In the genomic region with DNA sequence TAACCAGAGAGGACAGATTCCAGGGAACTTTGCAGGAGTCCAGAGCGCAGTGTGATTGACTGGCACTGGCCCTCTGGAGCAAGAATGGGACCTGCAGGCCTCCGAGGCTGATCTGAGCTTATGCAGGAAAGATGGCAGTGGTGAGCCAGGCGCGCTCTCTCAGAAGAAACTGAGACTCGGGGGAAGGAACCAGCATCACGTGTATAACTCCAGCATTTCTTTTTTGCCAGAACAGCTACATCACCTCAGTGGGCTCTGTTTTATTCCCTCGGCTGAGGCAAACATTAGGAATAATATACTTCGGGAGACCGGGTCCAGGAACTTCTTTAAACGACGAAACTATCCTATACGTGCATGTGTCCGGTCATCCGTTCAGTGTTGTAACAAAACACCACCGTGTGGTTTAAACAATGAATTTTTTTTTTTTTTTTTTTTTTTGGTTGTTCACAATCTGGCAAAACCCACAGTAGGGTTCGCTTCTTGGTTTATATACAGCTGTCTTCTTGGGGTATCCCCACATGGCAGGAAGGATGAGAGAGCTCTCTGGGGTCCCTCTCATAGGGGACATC, we compare ENCODE assay signal across 15 mouse cellular contexts. TPM values are rescaled to one million over a fixed set of nuclear protein-coding genes. Genes with fewer than 3 reads are reported as not detected.
DNase-seq lines count a peak whose midpoint lies in the region; ATAC-seq and TF ChIP-seq lines count a peak whose summit lies in the region.
"Had no signal": no experiment of that assay in that cellular context is flagged by ENCODE, and none has a peak within 500 bp of the region (broad histone marks: within the 10 kb centered on the region; RNA-seq: fewer than 3 reads in every experiment).

No protein-coding gene starts in this region.

- no peak for TF ChIP-seq POLR2A in ES-Bruce4 (IDR thresholded peaks at IDR 0.05; ENCODE audit: insufficient read depth, low read length)

- no peak overlapping the region for H3K9ac ChIP-seq in heart, embryonic 14.5 days (ENCODE audit: low read length)
- no peak overlapping the region for H3K9ac ChIP-seq in kidney, postnatal 0 days (ENCODE audit: low read depth, low read length)
- H3K9ac ChIP-seq in ES-Bruce4 (ENCODE audit: low read depth, poor library complexity, severe bottlenecking): peak overlapping the region; percentile 5
- H3K9ac ChIP-seq in embryonic facial prominence, embryonic 15.5 days: no peak overlapping the region
- H3K9ac ChIP-seq: forebrain, embryonic 15.5 days; liver, embryonic 13.5 days had no signal

- no peak for TF ChIP-seq EP300 in ES-Bruce4 (IDR thresholded peaks at IDR 0.05; ENCODE audit: insufficient read depth, low read depth, low read length)

- no peaks in the 10 kb centered on the region for H3K27me3 ChIP-seq in heart, embryonic 14.5 days (ENCODE audit: control insufficient read depth, insufficient read depth, low read length)
- no peaks in the 10 kb centered on the region for H3K27me3 ChIP-seq in kidney, postnatal 0 days (ENCODE audit: insufficient read depth, low read length)
- no peaks in the 10 kb centered on the region for H3K27me3 ChIP-seq in ES-Bruce4 (ENCODE audit: control insufficient read depth, insufficient read depth, low read length, poor library complexity, severe bottlenecking)
- H3K27me3 ChIP-seq in embryonic facial prominence, embryonic 15.5 days: no peaks in the 10 kb centered on the region
- H3K27me3 ChIP-seq: forebrain, embryonic 15.5 days had no signal

- no peaks in the 10 kb centered on the region for H3K36me3 ChIP-seq in heart, embryonic 14.5 days (ENCODE audit: control insufficient read depth, insufficient read depth, low read length)
- no peaks in the 10 kb centered on the region for H3K36me3 ChIP-seq in kidney, postnatal 0 days (ENCODE audit: insufficient read depth, low read length)
- H3K36me3 ChIP-seq in ES-Bruce4 (ENCODE audit: control insufficient read depth, insufficient read depth, low read length, poor library complexity, severe bottlenecking): no peaks in the 10 kb centered on the region
- H3K36me3 ChIP-seq in embryonic facial prominence, embryonic 15.5 days: no peaks in the 10 kb centered on the region
- H3K36me3 ChIP-seq: forebrain, embryonic 15.5 days; liver, embryonic 13.5 days had no signal

- no peak overlapping the region for H3K27ac ChIP-seq in heart, embryonic 14.5 days (replicated peaks in 1 of 2; ENCODE audit: control insufficient read depth in 1 of 2, insufficient read depth in 1 of 2, low read depth in 2 of 2, low read length in 2 of 2)
- H3K27ac ChIP-seq in kidney, postnatal 0 days: no peak overlapping the region
- H3K27ac ChIP-seq in ES-Bruce4 (ENCODE audit: insufficient read depth, low read length): no peak overlapping the region
- H3K27ac ChIP-seq in embryonic facial prominence, embryonic 15.5 days (replicated peaks): no peak overlapping the region
- H3K27ac ChIP-seq: forebrain, embryonic 15.5 days; liver, embryonic 13.5 days; stomach, postnatal 0 days had no signal

- DNase-seq in heart, postnatal 25 days (ENCODE audit: low spot score): no peak
- DNase-seq in kidney, postnatal 0 days (ENCODE audit: low spot score): peak; percentile 39
- no peak for DNase-seq in kidney, postnatal 36 days
- DNase-seq: cerebellum, adult 18-20 months; kidney, postnatal 4 days; liver, embryonic 13.5 days; lung, postnatal 36 days; right cerebral cortex, postnatal 4 days; thymus, postnatal 4 days had no signal

- 54% methylated on average over 16 of the region's 16 CpGs for WGBS in heart, embryonic 14.5 days
- WGBS in kidney, postnatal 0 days: 12% methylated on average over 16 of the region's 16 CpGs
- 31% methylated on average over 16 of the region's 16 CpGs for WGBS in embryonic facial prominence, embryonic 15.5 days

- no peak for ATAC-seq in heart, embryonic 14.5 days (ENCODE audit: insufficient number of reproducible peaks, insufficient read depth, low FRiP score, low read depth)
- ATAC-seq in kidney, postnatal 0 days (replicated peaks; ENCODE audit: low FRiP score, low read depth): no peak
- ATAC-seq in embryonic facial prominence, embryonic 15.5 days (ENCODE audit: insufficient number of reproducible peaks, low FRiP score, low TSS enrichment, low read depth): no peak
- ATAC-seq in erythroid progenitor cell, adult 5-6 weeks (replicated peaks; ENCODE audit: low FRiP score, poor library complexity, severe bottlenecking): no peak
- ATAC-seq: forebrain, embryonic 15.5 days had no signal

- H3K9me3 ChIP-seq in heart, embryonic 14.5 days (ENCODE audit: control insufficient read depth, low read length): no peaks in the 10 kb centered on the region
- H3K9me3 ChIP-seq in kidney, postnatal 0 days (replicated peaks; ENCODE audit: low read length): no peaks in the 10 kb centered on the region
- no peaks in the 10 kb centered on the region for H3K9me3 ChIP-seq in ES-Bruce4 (replicated peaks; ENCODE audit: control insufficient read depth, insufficient read depth, low read length, poor library complexity, severe bottlenecking)
- no peaks in the 10 kb centered on the region for H3K9me3 ChIP-seq in embryonic facial prominence, embryonic 15.5 days (replicated peaks)
- H3K9me3 ChIP-seq: forebrain, embryonic 15.5 days; liver, embryonic 13.5 days had no signal

- TF ChIP-seq CTCF in kidney, postnatal 0 days (IDR thresholded peaks at IDR 0.05; ENCODE audit: low read depth): 0 out of 2 replicates have a peak, but pooled peaks have one; percentile 12
- no peak for TF ChIP-seq CTCF in ES-Bruce4 (IDR thresholded peaks at IDR 0.05; ENCODE audit: low read depth, low read length)

- peak overlapping the region; percentile 14; the same call in 1 of the 2 replicates for H3K4me2 ChIP-seq in heart, embryonic 14.5 days (ENCODE audit: low read length)
- H3K4me2 ChIP-seq in kidney, postnatal 0 days (ENCODE audit: low read length): 0 out of 2 replicates have a peak overlapping the region, but pooled peaks have one; percentile 11
- H3K4me2 ChIP-seq in embryonic facial prominence, embryonic 15.5 days (replicated peaks): peak overlapping the region; percentile 11
- H3K4me2 ChIP-seq: forebrain, embryonic 15.5 days; liver, embryonic 13.5 days had no signal

- intact Hi-C loops in heart, postnatal 25 days (cut with DNase I): no loop called here

- H3K4me1 ChIP-seq in heart, embryonic 14.5 days (ENCODE audit: control insufficient read depth in 2 of 2, insufficient read depth in 2 of 2, low read length in 2 of 2): peaks cover 10 to 11% of the 10 kb centered on the region in 2 experiments
- H3K4me1 ChIP-seq in kidney, postnatal 0 days (replicated peaks; ENCODE audit: insufficient read depth, low read length): no peaks in the 10 kb centered on the region; the same call in 1 of the 2 replicates
- H3K4me1 ChIP-seq in ES-Bruce4 (ENCODE audit: control insufficient read depth, insufficient read depth, low read length): peaks cover 2% of the 10 kb centered on the region
- H3K4me1 ChIP-seq in embryonic facial prominence, embryonic 15.5 days: peaks cover 16% of the 10 kb centered on the region

- H3K4me3 ChIP-seq in heart, embryonic 14.5 days (ENCODE audit: control insufficient read depth in 1 of 2, insufficient read depth in 1 of 2, low read depth in 1 of 2, low read length in 2 of 2): no peak overlapping the region
- no peak overlapping the region for H3K4me3 ChIP-seq in kidney, postnatal 0 days (replicated peaks; ENCODE audit: low read depth, low read length)
- peak overlapping the region; percentile 27 for H3K4me3 ChIP-seq in ES-Bruce4 (ENCODE audit: low read depth, low read length)
- H3K4me3 ChIP-seq in embryonic facial prominence, embryonic 15.5 days (replicated peaks): no peak overlapping the region
- H3K4me3 ChIP-seq: forebrain, embryonic 15.5 days; liver, embryonic 13.5 days had no signal

RNA-seq across cellular contexts. Expression of gene Pop5, which starts 4.0 kb away (rescaled TPM):
- 62.8 and 66.7 TPM in 2 replicates for polyA plus RNA-seq in heart, embryonic 14.5 days (2014; fragmentation: Nextera tagmentation; extraction: Ambion mirVana)
- 10 to 100 TPM; 31.6 to 37.8 TPM for total RNA-seq in heart, postnatal 25 days (2021)
- 160 and 161 TPM in 2 replicates for polyA plus RNA-seq in kidney, postnatal 0 days (2015; fragmentation: Nextera tagmentation; extraction: Ambion mirVana)
- polyA plus RNA-seq in ES-Bruce4 (2011; ENCODE audit: insufficient read depth, insufficient read length, low read depth, missing spikeins): 76.1 and 79.9 TPM in 2 replicates
- 90.1 and 92.0 TPM in 2 replicates for polyA plus RNA-seq in embryonic facial prominence, embryonic 15.5 days (2015; fragmentation: Nextera tagmentation; extraction: Ambion mirVana)
- 45.8 and 70.0 TPM in 2 replicates for total RNA-seq in erythroid progenitor cell, adult 5-6 weeks (2015; ENCODE audit: low replicate concordance)
- total RNA-seq in erythroid progenitor cell, adult 5-6 weeks (2017; ENCODE audit: low replicate concordance): 29.8 and 33.7 TPM in 2 replicates

RNA-seq across cellular contexts. Expression of gene Cabp1, which starts 37.5 kb away (rescaled TPM):
- polyA plus RNA-seq in heart, embryonic 14.5 days (2014; fragmentation: Nextera tagmentation; extraction: Ambion mirVana): 0.77 and 0.98 TPM in 2 replicates
- 1 to 10 TPM; 2.7 to 3.0 TPM for total RNA-seq in heart, postnatal 25 days (2021)
- 0.87 and 1.2 TPM in 2 replicates for polyA plus RNA-seq in kidney, postnatal 0 days (2015; fragmentation: Nextera tagmentation; extraction: Ambion mirVana)
- polyA plus RNA-seq in ES-Bruce4 (2011; ENCODE audit: insufficient read depth, insufficient read length, low read depth, missing spikeins): 8.1 and 11.4 TPM in 2 replicates
- 2.6 and 3.0 TPM in 2 replicates for polyA plus RNA-seq in embryonic facial prominence, embryonic 15.5 days (2015; fragmentation: Nextera tagmentation; extraction: Ambion mirVana)
- not detected in 2 replicates for total RNA-seq in erythroid progenitor cell, adult 5-6 weeks (2015; ENCODE audit: low replicate concordance)
- total RNA-seq in erythroid progenitor cell, adult 5-6 weeks (2017; ENCODE audit: low replicate concordance): not detected in 2 replicates
- polyA plus RNA-seq: liver, embryonic 13.5 days had no signal

RNA-seq across cellular contexts. Expression of gene Rnf10, which starts 41.1 kb away (rescaled TPM):
- polyA plus RNA-seq in heart, embryonic 14.5 days (2014; fragmentation: Nextera tagmentation; extraction: Ambion mirVana): 77.1 and 83.9 TPM in 2 replicates
- 100 to 1,000 TPM; 389 to 406 TPM for total RNA-seq in heart, postnatal 25 days (2021)
- 120 and 124 TPM in 2 replicates for polyA plus RNA-seq in kidney, postnatal 0 days (2015; fragmentation: Nextera tagmentation; extraction: Ambion mirVana)
- polyA plus RNA-seq in ES-Bruce4 (2011; ENCODE audit: insufficient read depth, insufficient read length, low read depth, missing spikeins): 180 and 185 TPM in 2 replicates
- polyA plus RNA-seq in embryonic facial prominence, embryonic 15.5 days (2015; fragmentation: Nextera tagmentation; extraction: Ambion mirVana): 158 and 170 TPM in 2 replicates
- 170 and 198 TPM in 2 replicates for total RNA-seq in erythroid progenitor cell, adult 5-6 weeks (2015; ENCODE audit: low replicate concordance)
- total RNA-seq in erythroid progenitor cell, adult 5-6 weeks (2017; ENCODE audit: low replicate concordance): 378 and 474 TPM in 2 replicates

RNA-seq across cellular contexts. Expression of gene Coq5, which starts 47.8 kb away (rescaled TPM):
- 75.1 and 82.1 TPM in 2 replicates for polyA plus RNA-seq in heart, embryonic 14.5 days (2014; fragmentation: Nextera tagmentation; extraction: Ambion mirVana)
- 100 to 1,000 TPM; 159 to 164 TPM for total RNA-seq in heart, postnatal 25 days (2021)
- 44.7 and 46.6 TPM in 2 replicates for polyA plus RNA-seq in kidney, postnatal 0 days (2015; fragmentation: Nextera tagmentation; extraction: Ambion mirVana)
- polyA plus RNA-seq in ES-Bruce4 (2011; ENCODE audit: insufficient read depth, insufficient read length, low read depth, missing spikeins): 28.3 and 35.9 TPM in 2 replicates
- 37.3 and 37.6 TPM in 2 replicates for polyA plus RNA-seq in embryonic facial prominence, embryonic 15.5 days (2015; fragmentation: Nextera tagmentation; extraction: Ambion mirVana)
- total RNA-seq in erythroid progenitor cell, adult 5-6 weeks (2015; ENCODE audit: low replicate concordance): 7.2 and 8.4 TPM in 2 replicates
- total RNA-seq in erythroid progenitor cell, adult 5-6 weeks (2017; ENCODE audit: low replicate concordance): 12.8 and 15.9 TPM in 2 replicates
